Mouse (Mus musculus) midbrain, embryonic 16.5 days (tissue): ENCODE results near the gene Hrh3. TPM values are rescaled to one million over a fixed set of nuclear protein-coding genes. Genes with fewer than 3 reads are reported as not detected.

ENCODE experiments used
- ATAC-seq: fragments of 200-750 bp; cut with Nextera tagmentation; 2 replicates; pipeline ENCODE4 v1.8.0; 2017; ENCODE audit warnings: moderate TSS enrichment
- H3K27ac ChIP-seq: fragments of 300-500 bp; sonication (generic); 2 replicates; pipeline ENCODE4 v1.5.1; 2014; ENCODE audit warnings: mild to moderate bottlenecking, low read length, mixed read lengths
- H3K27me3 ChIP-seq: fragments of 300-500 bp; sonication (generic); 2 replicates; pipeline ENCODE4 v1.6.1; 2014; ENCODE audit warnings: low read depth, low read length, mixed read lengths; ENCODE audit not compliant: control insufficient read depth, insufficient read depth
- H3K36me3 ChIP-seq: fragments of 300-500 bp; sonication (generic); 2 replicates; pipeline ENCODE4 v1.6.1; 2014; ENCODE audit warnings: mild to moderate bottlenecking, low read length, moderate library complexity, mixed read lengths; ENCODE audit not compliant: control insufficient read depth, insufficient read depth
- H3K4me1 ChIP-seq: fragments of 300-500 bp; sonication (generic); 2 replicates; pipeline ENCODE4 v1.6.1; 2014; ENCODE audit warnings: mild to moderate bottlenecking, low read length, mixed read lengths; ENCODE audit not compliant: control insufficient read depth, insufficient read depth
- H3K4me2 ChIP-seq: fragments of 300-500 bp; sonication (generic); 2 replicates; pipeline ENCODE4 v1.6.1; 2014; ENCODE audit warnings: mild to moderate bottlenecking, low read length, mixed read lengths
- H3K4me3 ChIP-seq: fragments of 300-500 bp; sonication (generic); 2 replicates; pipeline ENCODE4 v1.5.1; 2014; ENCODE audit warnings: low read depth, mild to moderate bottlenecking, low read length, moderate library complexity, mixed read lengths
- H3K9ac ChIP-seq: fragments of 300-500 bp; sonication (generic); 2 replicates; pipeline ENCODE4 v1.6.1; 2014; ENCODE audit warnings: low read depth, low read length, mixed read lengths
- H3K9me3 ChIP-seq: fragments of 300-500 bp; sonication (generic); replicated peaks from 2 replicates; pipeline ENCODE4 v1.6.1; 2014; ENCODE audit warnings: mild to moderate bottlenecking, low read length, mixed read lengths; ENCODE audit not compliant: control insufficient read depth, poor library complexity, severe bottlenecking
- WGBS: fragments of 180-500 bp; shearing (Covaris S2); extraction: QIAGEN DNeasy Blood & Tissue Kit; methylation state at CpG from one replicate; pipeline ENCODE4 v1.1.7; 2014; 5-methylcytosine and 5-hydroxymethylcytosine counted together
- polyA plus RNA-seq: library from polyadenylated mRNA; unstranded; fragments of >200 nt; fragmentation: Nextera tagmentation; extraction: Ambion mirVana; gene quantifications from 2 replicates; pipeline ENCODE4 v1.2.1, GENCODE M21; 2015

Hrh3 gene
- polyA plus RNA-seq, 1 experiment from 2014 or later: 3.3 TPM

GRCm38 (mm10) chr2:180050986-180051385 lies 53.3 kb downstream of the Hrh3 start:
- Histone ChIP-seq H3K4me3 (no peak overlapping the region), H3K36me3 (peaks cover 25% of the 10 kb centered on the region), H3K27me3 (no peaks in the 10 kb centered on the region), H3K9ac (no peak overlapping the region), H3K9me3 (no peaks in the 10 kb centered on the region), H3K4me2 (no peak overlapping the region), H3K27ac (no peak overlapping the region), H3K4me1 (peaks cover 3% of the 10 kb centered on the region; the same call in 1 of the 2 replicates)
- 24% methylated on average over 5 of the region's 5 CpGs for WGBS
- peak; percentile 16 for ATAC-seq

Other genes with a start within 250 kb of the Hrh3 start
- gene Taf4, start 127.8 kb downstream of the Hrh3 start, polyA plus RNA-seq: 3.1 and 3.6 TPM in 2 replicates
- gene Lsm14b, start 79.5 kb downstream of the Hrh3 start, polyA plus RNA-seq: 21.0 and 22.4 TPM in 2 replicates
- gene Psma7, start 62.1 kb downstream of the Hrh3 start, polyA plus RNA-seq: 504 and 541 TPM in 2 replicates
- 70.4 and 74.3 TPM in 2 replicates for gene Ss18l1, start 62.0 kb downstream of the Hrh3 start, polyA plus RNA-seq
- 34.9 and 35.7 TPM in 2 replicates for gene Mtg2, start 33.9 kb downstream of the Hrh3 start, polyA plus RNA-seq
- gene Osbpl2, start 14.8 kb upstream of the Hrh3 start, polyA plus RNA-seq: 75.5 and 76.1 TPM in 2 replicates
- gene Adrm1, start 67.0 kb upstream of the Hrh3 start, polyA plus RNA-seq: 201 and 206 TPM in 2 replicates
- 1.6 and 2.6 TPM in 2 replicates for gene Lama5, start 121.4 kb upstream of the Hrh3 start, polyA plus RNA-seq
- gene Rps21, start 152.9 kb upstream of the Hrh3 start, polyA plus RNA-seq: 295 and 298 TPM in 2 replicates
- 24.2 and 25.6 TPM in 2 replicates for gene Cables2, start 169.0 kb upstream of the Hrh3 start, polyA plus RNA-seq
- not detected in 2 replicates for gene Rbbp8nl, start 185.4 kb upstream of the Hrh3 start, polyA plus RNA-seq
- gene Gata5, start 230.2 kb upstream of the Hrh3 start, polyA plus RNA-seq: not detected in 2 replicates